Mouse (Mus musculus) adrenal gland, postnatal 36 days (tissue): ENCODE measurements around the gene AC170998.1. TPM values are rescaled to one million over a fixed set of nuclear protein-coding genes. Genes with fewer than 3 reads are reported as not detected.
"Not testable (repeated sequence)": the region's sequence is repeated elsewhere in the genome, so short reads cannot be mapped to it uniquely, and the experiment has no call there.

ENCODE experiments used
- DNase-seq, 2 experiments: peaks; one replicate each; pipeline ENCODE4 v3.0.0; 2021; ENCODE audit warnings: mixed read lengths in 1 of 2
- total RNA-seq, 2 experiments: library from RNA; stranded (reverse); gene quantifications; 2 replicates each; pipeline ENCODE4 v1.2.3; 2021

Gene AC170998.1
- total RNA-seq, 2 experiments from 2014 or later, result 1.1 to 1.2 TPM

- DNase-seq, result no peak
Observed at GRCm38 (mm10) chr17:28706697-28707096, 19.2 kb upstream of the AC170998.1 start.

GRCm38 (mm10) chr17:28707136-28707627, 18.7 kb upstream of the AC170998.1 start:
- DNase-seq, result no peak

GRCm38 (mm10) chr17:28707816-28708215, 18.1 kb upstream of the AC170998.1 start:
- DNase-seq, result no peak

- no peak for DNase-seq
Observed at GRCm38 (mm10) chr17:28708989-28709388, 16.9 kb upstream of the AC170998.1 start.

GRCm38 (mm10) chr17:28709552-28710290, 16.2 kb upstream of the AC170998.1 start:
- no peak for DNase-seq

- no peak for DNase-seq
Observed at GRCm38 (mm10) chr17:28710291-28710688, 15.6 kb upstream of the AC170998.1 start.

GRCm38 (mm10) chr17:28711237-28711636, 14.6 kb upstream of the AC170998.1 start:
- DNase-seq, result no peak

GRCm38 (mm10) chr17:28712305-28712704, 13.6 kb upstream of the AC170998.1 start:
- DNase-seq, result no peak

- no peak for DNase-seq
Observed at GRCm38 (mm10) chr17:28714006-28714405, 11.9 kb upstream of the AC170998.1 start.

GRCm38 (mm10) chr17:28715832-28716548, 9.9 kb upstream of the AC170998.1 start:
- DNase-seq, result no peak

GRCm38 (mm10) chr17:28717535-28717934, 8.3 kb upstream of the AC170998.1 start:
- no peak for DNase-seq

GRCm38 (mm10) chr17:28727511-28727910, 1.6 kb downstream of the AC170998.1 start:
- not testable (repeated sequence) for DNase-seq

GRCm38 (mm10) chr17:28735317-28736105, 9.6 kb downstream of the AC170998.1 start:
- DNase-seq, result no peak

GRCm38 (mm10) chr17:28736486-28736885, 10.6 kb downstream of the AC170998.1 start:
- DNase-seq, result no peak

- no peak for DNase-seq
Observed at GRCm38 (mm10) chr17:28737973-28738372, 12.1 kb downstream of the AC170998.1 start.

GRCm38 (mm10) chr17:28739244-28739643, 13.4 kb downstream of the AC170998.1 start:
- no peak for DNase-seq

- no peak for DNase-seq
Observed at GRCm38 (mm10) chr17:28743145-28743866, 17.4 kb downstream of the AC170998.1 start.

GRCm38 (mm10) chr17:28743916-28744315, 18.0 kb downstream of the AC170998.1 start:
- DNase-seq, result no peak

- no peak for DNase-seq
Observed at GRCm38 (mm10) chr17:28745773-28746172, 19.9 kb downstream of the AC170998.1 start.

GRCm38 (mm10) chr17:28748001-28748400, 22.1 kb downstream of the AC170998.1 start:
- no peak for DNase-seq

- peak; percentile 30 to 37 for DNase-seq
Observed at GRCm38 (mm10) chr17:28750580-28750979, 24.7 kb downstream of the AC170998.1 start.

GRCm38 (mm10) chr17:28756447-28756846, 30.6 kb downstream of the AC170998.1 start:
- DNase-seq, result no peak
